Mouse (Mus musculus): ENCODE measurements around the gene Thbs4. TPM values are rescaled to one million over a fixed set of nuclear protein-coding genes. Genes with fewer than 3 reads are reported as not detected.
A peak's percentile ranks its signal among the peaks of the same experiment; 100 is the strongest.

Thbs4 gene
- polyA plus RNA-seq, 1 experiment from 2014 or later, result 2.5 TPM

- no peaks in the 10 kb centered on the region for H3K9me3 ChIP-seq (replicated peaks)
- H3K4me1 ChIP-seq, result peaks cover 8% of the 10 kb centered on the region
- no peak overlapping the region for H3K4me3 ChIP-seq (replicated peaks)
- H3K4me2 ChIP-seq, result no peak overlapping the region
- H3K27me3 ChIP-seq, result no peaks in the 10 kb centered on the region
- 70% methylated on average over 1 of the region's 1 CpGs for WGBS
- ATAC-seq (replicated peaks; ENCODE audit: low FRiP score), result no peak
- H3K9ac ChIP-seq, result no peak overlapping the region
- no peak overlapping the region for H3K27ac ChIP-seq
- no peaks in the 10 kb centered on the region for H3K36me3 ChIP-seq
These were observed 58.9 kb downstream of the Thbs4 start for GRCm38 (mm10) chr13:92735693-92736092.

DNA sequence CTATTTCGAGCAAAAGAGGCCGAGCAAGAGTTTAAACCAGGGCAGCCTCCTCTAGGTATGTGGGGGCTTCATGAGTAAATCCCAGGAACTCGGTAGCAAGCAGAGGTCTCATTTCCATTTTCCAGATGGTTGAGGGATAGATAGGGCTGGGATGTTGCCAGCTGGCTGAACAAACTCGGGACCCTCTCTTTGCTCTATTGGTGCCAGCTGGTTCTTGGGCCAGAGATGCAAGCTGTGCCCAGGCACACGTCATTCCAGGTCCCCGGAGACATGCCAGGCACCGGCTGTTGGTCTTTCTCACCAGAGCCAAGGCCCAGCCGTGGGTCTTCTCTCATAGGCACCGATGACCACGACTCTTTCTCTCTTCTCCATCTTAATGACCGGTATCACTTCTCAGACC is 60.9 kb downstream of the Thbs4 start:
- no peaks in the 10 kb centered on the region for H3K27me3 ChIP-seq
- H3K9ac ChIP-seq, result no peak overlapping the region
- 85% methylated on average over 11 of the region's 11 CpGs for WGBS
- H3K36me3 ChIP-seq, result no peaks in the 10 kb centered on the region
- H3K4me3 ChIP-seq (replicated peaks), result no peak overlapping the region
- no peak overlapping the region for H3K4me2 ChIP-seq
- no peak for ATAC-seq (replicated peaks; ENCODE audit: low FRiP score)
- no peak overlapping the region for H3K27ac ChIP-seq
- no peaks in the 10 kb centered on the region for H3K9me3 ChIP-seq (replicated peaks)
- H3K4me1 ChIP-seq, result peaks cover 8% of the 10 kb centered on the region

DNA sequence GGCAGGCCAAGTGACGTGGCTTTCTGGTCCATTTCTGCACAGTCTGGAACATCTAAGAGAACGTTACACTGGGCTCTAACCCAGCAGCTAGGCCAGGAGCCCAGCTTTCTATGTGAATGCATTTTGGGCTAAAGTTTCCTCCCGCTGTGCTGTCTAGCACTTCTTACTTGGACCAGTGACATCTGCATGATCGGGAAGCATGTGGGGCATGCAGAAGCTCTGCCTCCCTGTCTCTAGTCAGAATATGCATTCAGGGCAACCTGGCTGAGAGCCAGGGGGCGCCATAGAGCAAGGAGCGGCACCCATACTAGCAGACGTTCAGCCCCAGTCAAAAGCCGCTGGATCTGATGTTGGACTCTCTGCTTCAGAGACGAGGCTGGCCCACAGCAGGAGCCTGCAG is 61.4 kb downstream of the Thbs4 start:
- no peak for ATAC-seq (replicated peaks; ENCODE audit: low FRiP score)
- Histone ChIP-seq H3K27ac (no peak overlapping the region), H3K9me3 (replicated peaks) (no peaks in the 10 kb centered on the region), H3K36me3 (no peaks in the 10 kb centered on the region), H3K4me1 (peaks cover 8% of the 10 kb centered on the region), H3K4me2 (no peak overlapping the region), H3K27me3 (no peaks in the 10 kb centered on the region), H3K4me3 (replicated peaks) (no peak overlapping the region), H3K9ac (no peak overlapping the region)
- WGBS, result 45% methylated on average over 9 of the region's 9 CpGs

DNA sequence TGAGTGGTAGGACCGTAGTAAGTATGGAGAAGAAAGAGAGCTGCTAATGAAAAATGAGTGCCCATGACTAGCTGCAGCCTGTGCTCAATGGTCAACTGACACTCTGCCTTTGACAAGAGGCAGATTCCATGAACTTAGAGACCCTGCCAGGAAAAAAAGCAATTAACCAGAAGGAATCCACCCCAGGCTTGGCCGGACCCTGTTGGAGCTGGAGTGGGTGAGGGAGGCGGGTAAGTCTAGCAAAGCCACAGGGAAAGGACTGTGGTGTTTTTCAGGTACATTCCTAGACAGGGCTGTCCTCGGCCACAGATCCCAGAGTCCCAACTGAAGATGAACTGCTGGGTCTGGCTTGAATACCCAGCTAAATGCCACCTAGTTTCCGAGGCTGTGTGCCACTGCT is 61.8 kb downstream of the Thbs4 start:
- 81% methylated on average over 5 of the region's 5 CpGs for WGBS
- no peak for ATAC-seq (replicated peaks; ENCODE audit: low FRiP score)
- Histone ChIP-seq H3K4me2 (no peak overlapping the region), H3K4me3 (replicated peaks) (no peak overlapping the region), H3K27me3 (no peaks in the 10 kb centered on the region), H3K4me1 (peaks cover 8% of the 10 kb centered on the region), H3K9ac (no peak overlapping the region), H3K9me3 (replicated peaks) (no peaks in the 10 kb centered on the region), H3K27ac (no peak overlapping the region), H3K36me3 (no peaks in the 10 kb centered on the region)

DNA sequence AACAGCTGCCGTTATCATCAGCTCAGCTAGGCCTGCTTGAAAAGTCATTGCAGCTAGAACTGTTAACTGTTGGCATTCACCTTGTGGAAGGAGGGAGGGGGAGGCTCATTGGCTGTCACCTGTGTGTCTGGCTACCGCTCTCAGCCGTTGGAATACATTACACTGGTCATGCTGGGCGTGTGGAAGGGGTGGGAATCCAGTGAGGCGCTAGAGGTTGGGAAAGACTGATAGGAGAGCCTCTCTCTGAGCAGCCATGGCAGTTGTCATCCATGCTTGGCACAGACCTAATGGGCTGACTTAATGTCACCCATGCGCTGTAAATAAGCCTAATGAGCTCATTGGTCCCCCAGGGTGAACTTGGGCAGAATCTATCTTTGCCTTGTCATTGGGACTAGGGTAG is 62.8 kb downstream of the Thbs4 start:
- WGBS, result 81% methylated on average over 6 of the region's 6 CpGs
- no peak overlapping the region for H3K9ac ChIP-seq

DNA sequence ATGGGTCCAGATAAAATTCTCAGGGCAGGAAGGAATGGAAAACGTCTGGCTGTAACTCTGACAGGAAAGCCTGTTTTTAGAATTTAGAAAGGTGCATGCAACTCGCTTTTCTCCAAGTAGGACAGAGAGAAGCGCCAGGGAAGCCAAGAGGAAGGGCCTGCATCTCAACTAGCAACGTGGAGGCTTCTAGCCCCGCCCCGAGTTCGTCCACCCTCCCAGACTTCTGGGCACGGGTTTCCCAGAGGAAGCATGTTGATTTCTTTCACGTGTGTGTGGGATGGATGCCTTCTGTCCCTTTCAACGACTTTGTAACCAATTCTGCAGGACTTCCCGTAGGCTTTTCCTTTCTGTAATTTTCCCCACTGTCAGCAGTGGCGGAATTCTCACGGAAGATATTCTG is 64.8 kb downstream of the Thbs4 start:
- WGBS, result 46% methylated on average over 13 of the region's 13 CpGs
- H3K9me3 ChIP-seq (replicated peaks), result no peaks in the 10 kb centered on the region

More for the DNA sequence above, 62.8 kb downstream of the Thbs4 start:
- H3K4me1 ChIP-seq, result peaks cover 4% of the 10 kb centered on the region
- ATAC-seq (replicated peaks; ENCODE audit: low FRiP score), result no peak
- no peaks in the 10 kb centered on the region for H3K27me3 ChIP-seq
- no peak overlapping the region for H3K27ac ChIP-seq
- H3K4me2 ChIP-seq, result no peak overlapping the region
- no peaks in the 10 kb centered on the region for H3K9me3 ChIP-seq (replicated peaks)
- H3K36me3 ChIP-seq, result no peaks in the 10 kb centered on the region
- no peak overlapping the region for H3K4me3 ChIP-seq (replicated peaks)

GRCm38 (mm10) chr13:92722389-92722788 is 72.2 kb downstream of the Thbs4 start:
- ATAC-seq (replicated peaks; ENCODE audit: low FRiP score), result 0 out of 2 replicates have a peak, but pooled peaks have one; percentile 33

More for the DNA sequence above, 64.8 kb downstream of the Thbs4 start:
- no peaks in the 10 kb centered on the region for H3K36me3 ChIP-seq
- ATAC-seq (replicated peaks; ENCODE audit: low FRiP score), result no peak
- no peak overlapping the region for H3K4me3 ChIP-seq (replicated peaks)
- H3K4me1 ChIP-seq, result no peaks in the 10 kb centered on the region
- no peak overlapping the region for H3K27ac ChIP-seq
- no peak overlapping the region for H3K4me2 ChIP-seq
- H3K27me3 ChIP-seq, result no peaks in the 10 kb centered on the region
- H3K9ac ChIP-seq, result no peak overlapping the region

DNA sequence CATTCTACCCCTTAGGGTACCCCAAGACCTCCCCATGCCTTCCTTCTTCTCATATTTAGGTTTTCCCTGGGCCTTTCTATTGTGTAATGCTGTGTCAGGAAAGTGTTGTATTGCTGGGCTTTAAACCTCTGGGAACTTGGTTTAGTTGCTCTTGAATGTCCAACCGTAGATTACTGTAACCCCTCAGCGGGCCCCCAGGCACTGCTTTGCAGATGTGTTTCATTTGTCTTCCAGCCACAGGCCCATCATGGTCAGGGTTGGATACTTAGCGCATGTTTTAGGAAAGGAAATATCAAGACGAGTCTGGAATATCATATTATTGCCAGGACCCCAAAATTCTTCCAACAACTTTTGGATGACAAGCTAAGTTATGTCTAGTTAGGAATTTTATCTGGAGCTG is 73.6 kb downstream of the Thbs4 start:
- no peak for ATAC-seq (replicated peaks; ENCODE audit: low FRiP score)

More at GRCm38 (mm10) chr13:92722389-92722788, 72.2 kb downstream of the Thbs4 start:
- Histone ChIP-seq H3K27me3 (no peaks in the 10 kb centered on the region), H3K4me1 (no peaks in the 10 kb centered on the region), H3K9me3 (replicated peaks) (no peaks in the 10 kb centered on the region), H3K9ac (no peak overlapping the region), H3K27ac (no peak overlapping the region), H3K36me3 (no peaks in the 10 kb centered on the region), H3K4me2 (no peak overlapping the region), H3K4me3 (replicated peaks) (no peak overlapping the region)
- WGBS, result 56% methylated on average over 5 of the region's 5 CpGs

DNA sequence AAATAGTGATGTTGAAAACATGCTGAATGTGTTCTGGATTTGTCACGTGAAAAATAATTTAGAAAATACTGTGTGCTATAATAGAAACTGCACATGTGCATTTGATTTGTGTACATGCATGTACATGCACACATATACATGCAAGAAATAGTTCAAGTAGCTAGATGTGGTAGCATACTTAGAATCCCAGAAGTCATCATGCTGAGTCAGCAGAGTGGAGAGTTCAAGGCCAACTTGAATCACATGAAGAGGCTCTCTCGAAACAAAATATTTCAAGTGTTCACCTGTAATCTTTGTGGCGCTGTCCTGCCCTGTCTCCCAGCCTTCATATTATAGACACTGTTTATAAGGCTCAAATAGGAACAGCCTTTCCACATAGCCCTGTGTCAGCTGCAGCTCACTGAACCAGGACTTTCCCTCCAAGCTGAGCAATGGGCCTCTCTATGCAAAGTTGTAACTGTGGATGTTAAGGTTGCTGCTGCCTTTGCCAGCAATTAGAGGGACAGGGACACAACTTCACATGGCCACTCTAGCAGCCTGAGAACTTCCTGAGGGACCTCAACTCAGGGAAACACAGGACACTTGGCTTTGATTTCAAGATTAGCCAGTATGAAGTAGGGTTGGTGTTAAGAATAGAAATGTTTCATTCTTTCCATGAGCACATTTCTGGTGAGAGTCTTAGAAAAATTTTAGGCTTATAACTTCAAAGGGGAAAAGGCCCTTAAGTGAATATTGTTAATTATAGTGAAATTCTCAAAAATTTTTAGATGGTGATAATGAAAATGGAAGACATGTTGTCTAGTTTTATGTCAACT is 76.6 kb downstream of the Thbs4 start:
- H3K4me2 ChIP-seq, result no peak overlapping the region
- no peak overlapping the region for H3K27ac ChIP-seq
- no peaks in the 10 kb centered on the region for H3K27me3 ChIP-seq
- H3K9me3 ChIP-seq (replicated peaks), result no peaks in the 10 kb centered on the region
- no peaks in the 10 kb centered on the region for H3K36me3 ChIP-seq
- no peak overlapping the region for H3K4me3 ChIP-seq (replicated peaks)
- no peak for ATAC-seq (replicated peaks; ENCODE audit: low FRiP score)
- H3K4me1 ChIP-seq, result no peaks in the 10 kb centered on the region
- WGBS, result 92% methylated on average over 3 of the region's 3 CpGs
- no peak overlapping the region for H3K9ac ChIP-seq

More for the DNA sequence above, 73.6 kb downstream of the Thbs4 start:
- Histone ChIP-seq H3K27ac (no peak overlapping the region), H3K36me3 (no peaks in the 10 kb centered on the region), H3K4me1 (no peaks in the 10 kb centered on the region), H3K4me3 (replicated peaks) (no peak overlapping the region), H3K4me2 (no peak overlapping the region), H3K27me3 (no peaks in the 10 kb centered on the region), H3K9ac (no peak overlapping the region), H3K9me3 (replicated peaks) (no peaks in the 10 kb centered on the region)
- 82% methylated on average over 4 of the region's 4 CpGs for WGBS

GRCm38 (mm10) chr13:92712619-92713018 is 82.0 kb downstream of the Thbs4 start:
- H3K36me3 ChIP-seq, result peaks cover 15% of the 10 kb centered on the region
- H3K27me3 ChIP-seq, result no peaks in the 10 kb centered on the region
- no peaks in the 10 kb centered on the region for H3K9me3 ChIP-seq (replicated peaks)
- WGBS, result 93% methylated on average over 4 of the region's 4 CpGs
- H3K4me3 ChIP-seq (replicated peaks), result no peak overlapping the region
- ATAC-seq (replicated peaks; ENCODE audit: low FRiP score), result no peak
- no peak overlapping the region for H3K4me2 ChIP-seq
- no peak overlapping the region for H3K9ac ChIP-seq
- no peak overlapping the region for H3K27ac ChIP-seq
- no peaks in the 10 kb centered on the region for H3K4me1 ChIP-seq

DNA sequence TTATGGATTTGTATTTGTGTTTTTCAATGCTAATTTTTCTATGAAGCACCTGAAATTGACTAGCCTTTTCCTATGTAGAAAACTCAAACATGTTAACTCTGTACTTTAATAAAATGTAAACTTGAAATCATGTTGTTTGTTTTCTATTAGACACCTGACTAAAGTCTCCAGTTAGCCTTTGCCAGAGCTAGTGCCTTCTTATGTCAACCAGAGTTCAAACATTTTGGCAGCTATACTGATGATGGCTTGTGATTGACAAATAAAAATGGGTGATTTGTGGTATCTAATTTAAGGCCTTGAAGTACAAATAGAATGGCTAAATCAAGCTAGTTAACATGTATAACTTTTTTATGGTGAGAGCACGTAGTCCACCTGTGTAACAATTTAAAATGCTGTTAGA is 82.8 kb downstream of the Thbs4 start:
- Histone ChIP-seq H3K36me3 (peaks cover 21% of the 10 kb centered on the region), H3K9me3 (replicated peaks) (no peaks in the 10 kb centered on the region), H3K9ac (no peak overlapping the region), H3K27ac (no peak overlapping the region), H3K4me3 (replicated peaks) (no peak overlapping the region), H3K4me2 (no peak overlapping the region), H3K4me1 (no peaks in the 10 kb centered on the region), H3K27me3 (no peaks in the 10 kb centered on the region)
- 88% methylated on average over 1 of the region's 1 CpGs for WGBS
- no peak for ATAC-seq (replicated peaks; ENCODE audit: low FRiP score)

GRCm38 (mm10) chr13:92710361-92710760 is 84.3 kb downstream of the Thbs4 start:
- H3K4me1 ChIP-seq, result no peaks in the 10 kb centered on the region
- 54% methylated on average over 1 of the region's 1 CpGs for WGBS
- H3K9ac ChIP-seq, result no peak overlapping the region
- no peaks in the 10 kb centered on the region for H3K27me3 ChIP-seq
- no peak overlapping the region for H3K27ac ChIP-seq
- no peak for ATAC-seq (replicated peaks; ENCODE audit: low FRiP score)
- no peaks in the 10 kb centered on the region for H3K9me3 ChIP-seq (replicated peaks)
- no peak overlapping the region for H3K4me3 ChIP-seq (replicated peaks)
- no peak overlapping the region for H3K4me2 ChIP-seq
- peaks cover 33% of the 10 kb centered on the region for H3K36me3 ChIP-seq

- Histone ChIP-seq H3K4me1 (peaks cover 4% of the 10 kb centered on the region; the same call in 1 of the 2 replicates), H3K4me3 (replicated peaks) (no peak overlapping the region)
These were observed 85.1 kb downstream of the Thbs4 start for GRCm38 (mm10) chr13:92709535-92709934.

More at GRCm38 (mm10) chr13:92709535-92709934, 85.1 kb downstream of the Thbs4 start:
- no peaks in the 10 kb centered on the region for H3K27me3 ChIP-seq
- H3K36me3 ChIP-seq, result peaks cover 33% of the 10 kb centered on the region
- no peak for ATAC-seq (replicated peaks; ENCODE audit: low FRiP score)
- no peaks in the 10 kb centered on the region for H3K9me3 ChIP-seq (replicated peaks)
- H3K27ac ChIP-seq, result no peak overlapping the region
- H3K9ac ChIP-seq, result no peak overlapping the region
- no peak overlapping the region for H3K4me2 ChIP-seq
- WGBS, result 49% methylated on average over 3 of the region's 3 CpGs

All from kidney, embryonic 15.5 days (tissue).